Mouse (Mus musculus): Measurements from ENCODE around the gene Arl8b.

Gene Arl8b

DNA sequence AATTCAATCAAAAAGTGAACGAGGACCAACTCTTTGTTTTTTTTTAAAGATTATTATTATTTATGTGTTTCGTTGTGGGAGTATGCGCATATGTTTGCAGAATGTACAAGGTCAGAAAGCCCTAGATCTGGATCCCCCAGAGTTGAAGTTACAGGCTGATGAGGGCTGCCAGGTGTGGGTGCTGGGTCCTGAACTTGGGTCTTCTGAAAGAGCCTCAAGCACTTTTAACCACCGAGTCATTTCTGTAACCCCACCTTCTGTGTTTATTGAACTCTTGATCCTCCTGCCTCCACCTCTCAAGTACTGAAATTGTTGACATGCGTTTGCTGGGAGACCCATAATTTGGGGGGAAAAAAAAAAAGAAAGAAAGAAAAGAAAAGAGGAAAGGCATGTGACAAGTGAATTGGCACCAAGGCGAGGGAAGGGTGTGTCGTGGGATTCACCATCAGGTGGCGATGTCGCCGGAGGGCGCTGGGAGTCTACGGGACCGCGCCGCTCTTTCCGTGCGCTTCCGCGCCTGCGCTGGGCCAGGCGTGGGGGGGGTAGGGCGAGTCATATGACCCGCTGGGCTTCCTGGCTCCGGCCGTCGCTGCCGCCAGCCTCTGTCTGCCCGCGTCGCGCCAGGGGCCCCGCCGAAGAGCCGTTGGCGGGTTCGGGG is at the start of gene Arl8b:
TSS of gene Arl8b (plus strand) at position 574 of the 658 bp plus-strand sequence.
- peak; percentile 89 for DNase-seq (ENCODE audit: low spot score)

DNA sequence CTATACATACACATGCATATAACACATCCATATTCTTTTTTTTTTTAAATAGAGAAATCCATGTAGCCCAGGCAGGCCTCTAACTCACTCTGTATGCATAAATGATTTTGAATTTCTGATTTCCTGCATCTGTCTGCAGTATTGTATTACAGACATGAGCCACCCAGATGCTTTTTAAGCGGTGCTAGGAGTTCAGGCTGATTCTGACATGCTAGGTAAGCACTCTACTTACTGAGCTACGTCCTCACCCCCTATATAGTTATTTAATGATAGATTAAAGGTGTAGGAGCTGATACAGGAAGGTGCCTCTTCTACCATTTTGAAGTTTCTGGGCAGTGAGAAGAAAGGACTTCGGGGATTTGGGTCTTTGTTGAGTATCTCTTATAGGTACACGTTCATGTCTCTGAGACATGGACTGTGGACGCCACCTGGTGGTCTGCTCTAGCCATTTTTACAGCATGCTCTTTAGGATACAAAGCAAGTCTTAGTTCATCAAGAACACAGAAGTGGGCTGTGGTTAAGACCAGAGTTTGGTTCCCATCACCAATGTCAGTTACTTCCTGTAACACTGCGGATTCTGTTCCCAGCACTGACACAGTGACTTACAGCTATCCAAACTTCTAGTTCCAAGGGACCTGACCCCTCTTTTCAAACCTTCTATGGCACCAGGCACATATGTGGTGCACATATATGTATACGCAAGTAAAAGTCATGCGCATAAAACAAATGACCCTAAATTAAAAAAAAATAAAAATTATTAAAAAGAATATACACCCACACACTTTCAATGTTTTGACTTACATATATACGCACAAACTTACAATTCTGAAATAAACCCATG is 46.8 kb upstream of the Arl8b start:
- peak; percentile 59 for DNase-seq (ENCODE audit: low spot score)

DNA sequence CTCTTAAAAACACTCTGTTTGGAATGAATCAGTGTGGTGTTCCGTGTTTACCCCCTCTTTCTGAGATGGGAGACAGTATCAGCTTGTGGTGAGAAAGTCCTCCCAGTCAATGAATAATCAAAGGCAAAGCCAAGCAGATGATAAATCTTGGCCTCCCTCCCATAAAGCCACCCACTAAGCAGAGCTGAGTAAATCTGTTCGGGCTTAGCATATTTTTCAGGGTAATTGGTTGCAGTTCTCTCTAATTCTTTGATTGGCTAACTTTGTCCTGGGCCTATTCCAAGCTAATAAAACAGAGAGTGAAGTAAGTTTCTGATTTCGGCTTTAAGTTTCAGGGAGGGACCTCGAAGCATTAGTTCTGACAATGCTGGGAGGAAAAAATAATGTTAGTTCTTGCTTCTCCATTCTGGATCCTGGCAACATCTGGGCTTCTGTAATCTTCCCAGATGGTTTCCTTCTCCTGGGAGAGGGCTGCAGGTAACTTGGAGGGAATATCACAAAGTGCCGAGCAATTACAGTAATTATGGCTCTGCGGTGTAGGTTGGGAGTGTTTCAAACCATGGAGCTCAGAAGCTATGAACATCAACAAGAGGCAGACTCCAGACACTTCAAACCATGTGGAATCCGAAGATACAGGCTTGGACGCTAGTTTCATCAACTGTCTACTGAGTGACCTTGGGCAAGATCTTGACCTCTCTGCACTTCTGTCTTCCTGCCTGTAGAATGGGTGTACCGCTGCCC is 44.3 kb upstream of the Arl8b start:
- peak; percentile 80 for DNase-seq (ENCODE audit: low spot score)

DNA sequence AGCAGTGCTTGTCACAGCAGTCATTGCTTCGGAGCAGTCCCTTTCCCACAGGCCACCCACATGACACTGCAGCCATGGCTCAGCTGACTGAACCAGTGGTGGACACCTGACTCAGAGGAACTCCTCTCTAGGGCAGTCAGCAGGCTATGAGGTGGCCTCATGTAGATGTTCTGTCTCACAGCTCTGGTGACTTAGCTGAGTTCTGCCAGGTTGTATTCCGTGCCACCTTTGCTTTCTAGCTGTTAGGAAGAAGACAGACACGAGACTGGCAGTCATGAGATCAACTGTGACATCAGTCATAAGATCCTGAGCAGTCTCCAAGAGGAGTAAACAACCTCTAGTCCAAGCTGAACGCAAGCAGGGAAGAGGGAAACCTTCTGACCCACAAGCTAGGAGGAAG is 42.3 kb upstream of the Arl8b start:
- no peak for DNase-seq (ENCODE audit: low spot score)

DNA sequence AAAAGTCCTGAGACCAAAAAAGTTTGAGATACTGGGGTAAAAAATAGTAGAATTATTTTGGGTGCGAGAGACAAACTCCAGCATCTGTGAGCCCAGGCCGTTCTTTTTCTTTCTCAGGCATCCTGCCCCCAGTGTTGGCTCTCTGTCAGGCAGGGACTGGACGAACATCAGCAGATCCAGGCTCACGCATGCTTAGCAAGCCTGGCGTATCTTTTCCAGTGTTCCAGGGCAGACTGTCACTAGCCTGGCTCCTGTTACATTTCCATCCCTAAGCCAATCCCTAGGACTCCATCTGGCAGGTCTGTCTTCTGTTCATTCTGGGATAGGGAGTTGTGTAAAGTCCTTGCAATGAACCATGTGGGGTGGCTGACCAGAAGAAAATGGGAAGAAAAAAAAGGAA is 39.2 kb upstream of the Arl8b start:
- no peak for DNase-seq (ENCODE audit: low spot score)

DNA sequence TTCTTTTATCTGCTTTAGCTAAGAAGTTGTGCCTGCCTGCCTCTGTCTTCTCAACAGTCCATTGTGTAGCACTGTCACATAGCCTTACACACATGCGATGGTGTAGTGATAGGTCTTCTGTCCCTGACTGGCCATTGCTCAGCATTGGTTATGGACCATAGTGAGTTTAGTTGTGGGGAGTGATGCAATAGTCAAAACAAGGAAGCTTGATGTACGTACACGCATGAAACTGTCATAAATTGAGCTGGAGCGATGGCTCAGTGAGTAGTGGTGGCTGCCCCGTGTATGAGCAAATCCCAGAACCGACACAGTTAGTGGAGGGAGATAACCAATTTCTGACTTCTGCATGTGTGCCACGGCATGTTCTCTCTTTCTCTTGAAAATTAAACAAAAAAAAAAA is 31.6 kb upstream of the Arl8b start:
- no peak for DNase-seq (ENCODE audit: low spot score)

DNA sequence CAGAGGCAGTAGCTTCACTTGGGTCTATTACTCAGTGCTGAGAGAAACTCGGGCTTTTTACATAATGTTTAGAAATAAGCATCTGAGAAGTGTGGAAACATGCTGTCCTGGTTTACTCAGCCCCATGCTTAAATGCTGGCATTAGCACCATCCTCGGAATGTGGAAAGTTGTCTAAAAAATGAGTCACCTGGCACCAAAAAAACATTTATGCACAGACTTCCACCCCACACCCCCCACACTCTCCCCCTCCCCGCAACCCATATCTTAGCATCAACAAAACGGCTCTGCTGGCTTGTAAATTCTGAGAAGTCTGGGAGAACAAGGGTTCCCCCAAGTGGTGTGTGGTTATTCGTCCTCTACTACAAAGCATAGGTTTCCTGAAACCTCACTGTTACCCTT is 30.5 kb upstream of the Arl8b start:
- no peak for DNase-seq (ENCODE audit: low spot score)

DNA sequence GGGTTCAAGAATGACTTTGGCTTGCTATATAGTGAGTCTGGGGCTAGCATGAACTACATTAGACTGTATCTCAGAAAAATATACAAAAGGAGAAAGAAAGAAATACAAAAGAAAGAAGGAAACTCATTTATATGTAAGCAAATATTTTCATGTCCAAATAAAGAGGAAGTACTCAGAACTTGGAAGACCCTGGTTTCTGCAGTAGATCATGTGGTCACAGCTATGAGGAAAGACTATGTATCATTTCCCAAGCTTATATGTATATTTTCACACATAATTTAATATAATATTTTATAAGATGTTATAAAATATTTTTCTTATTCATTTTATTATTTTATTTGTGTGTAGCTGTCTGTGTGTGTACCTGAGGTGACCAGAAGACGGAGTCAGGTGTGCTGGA is 29.4 kb upstream of the Arl8b start:
- no peak for DNase-seq (ENCODE audit: low spot score)

DNA sequence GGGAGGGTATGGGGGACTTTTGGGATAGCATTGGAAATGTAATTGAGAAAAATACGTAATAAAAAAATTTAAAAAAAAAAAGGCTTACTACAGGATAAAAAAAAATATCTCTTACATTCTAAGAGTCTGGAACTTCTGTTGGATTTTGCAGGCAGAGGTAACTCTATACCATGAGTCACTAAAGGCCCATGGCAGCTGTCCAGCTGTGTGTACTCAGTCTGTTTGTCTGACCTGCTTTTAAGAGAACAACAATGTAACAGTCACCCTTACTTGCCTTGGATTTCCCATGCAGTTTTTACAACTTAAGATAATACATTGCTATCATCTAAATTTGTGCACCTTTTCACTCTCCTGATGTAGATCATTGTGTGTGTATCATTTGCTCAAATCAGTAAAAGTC is 28.5 kb upstream of the Arl8b start:
- DNase-seq (ENCODE audit: low spot score), result no peak

DNA sequence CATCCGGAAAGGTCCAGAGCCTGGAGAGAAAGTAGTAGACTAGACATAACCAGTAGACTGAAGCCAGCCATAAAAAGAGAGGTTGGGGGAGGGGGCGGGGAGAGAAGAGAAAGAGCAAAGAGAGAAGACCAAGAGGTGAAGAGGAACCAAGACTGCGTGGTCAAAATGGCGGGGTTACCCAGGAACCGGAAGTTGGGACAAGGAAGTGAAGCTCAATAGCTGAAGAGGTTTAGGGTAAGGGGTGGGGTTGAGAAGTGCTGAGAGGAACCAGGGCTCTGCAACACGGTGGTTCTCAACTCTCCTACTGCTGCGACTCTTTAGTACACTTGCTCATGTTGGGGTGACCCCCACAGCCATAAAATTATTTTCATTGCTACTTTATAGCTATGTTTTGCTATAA is 27.0 kb upstream of the Arl8b start:
- DNase-seq (ENCODE audit: low spot score), result no peak

DNA sequence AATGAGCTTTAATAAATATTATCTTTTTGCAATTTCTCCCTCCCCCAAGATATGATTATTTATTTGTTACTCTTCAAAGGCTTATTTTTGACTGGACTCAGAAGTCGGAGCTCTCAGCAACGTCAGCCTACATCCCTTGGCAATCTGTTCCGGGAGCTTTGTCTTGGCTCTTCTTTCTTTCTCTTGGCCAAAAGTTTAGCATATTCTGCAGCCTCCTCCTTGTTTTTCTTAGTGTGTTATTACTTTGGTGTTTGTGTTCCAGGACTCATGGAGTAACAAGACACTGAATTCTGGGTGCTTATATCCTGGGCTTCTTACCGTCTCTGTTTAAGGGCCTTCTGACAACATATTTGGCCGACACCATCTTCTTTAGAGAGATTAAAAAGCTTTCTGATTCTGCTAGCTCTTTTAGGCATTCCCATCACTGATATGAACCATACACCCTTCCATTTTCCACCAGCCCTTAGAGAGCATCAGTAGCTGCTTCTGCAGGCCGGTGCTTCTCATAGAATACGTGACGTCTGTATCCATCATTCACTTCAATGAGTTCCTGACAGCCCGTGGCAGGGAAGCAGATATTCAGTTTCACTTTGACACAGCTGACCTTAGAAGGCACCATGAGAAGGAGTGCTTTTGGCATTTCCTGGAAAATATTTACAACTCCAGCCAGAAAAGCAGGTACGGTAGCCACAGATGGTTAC is 23.8 kb upstream of the Arl8b start:
- no peak for DNase-seq (ENCODE audit: low spot score)

DNA sequence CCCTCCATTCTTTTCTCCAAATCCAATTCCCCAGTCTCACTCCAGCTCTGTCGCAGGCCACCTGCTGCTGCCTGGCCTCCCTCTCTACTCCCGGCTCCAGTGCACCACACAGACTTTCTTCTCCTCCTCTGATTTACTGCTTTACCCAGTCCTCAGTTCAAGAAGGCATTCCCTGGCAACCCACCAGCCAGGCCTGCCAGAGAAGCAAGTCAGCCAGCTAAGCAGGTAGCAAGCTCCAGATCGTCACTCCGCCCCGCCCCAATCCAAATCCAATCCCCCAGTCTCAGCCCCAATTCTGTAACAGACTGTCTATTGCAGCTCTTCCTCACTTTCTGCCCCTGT is 23.2 kb upstream of the Arl8b start:
- no peak for DNase-seq (ENCODE audit: low spot score)

DNA sequence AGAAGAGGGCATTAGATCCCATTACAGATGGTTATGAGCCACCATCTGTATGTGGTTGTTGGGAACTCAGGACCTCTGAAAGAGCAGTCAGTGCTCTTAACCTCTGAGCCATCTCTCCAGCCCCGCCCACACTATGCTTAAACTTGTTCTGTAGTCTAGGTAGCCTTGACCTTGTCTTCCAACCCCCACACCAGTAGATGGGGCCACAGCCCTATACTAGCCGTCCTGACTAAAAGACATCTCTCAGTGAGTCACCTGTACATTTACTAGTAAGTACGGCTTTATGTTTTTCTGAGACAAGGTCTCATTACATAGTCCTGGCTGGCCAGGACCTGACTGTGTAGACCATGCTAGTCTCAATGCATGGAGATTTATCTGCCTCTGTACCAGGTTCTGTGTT is 12.0 kb upstream of the Arl8b start:
- DNase-seq (ENCODE audit: low spot score), result no peak

DNA sequence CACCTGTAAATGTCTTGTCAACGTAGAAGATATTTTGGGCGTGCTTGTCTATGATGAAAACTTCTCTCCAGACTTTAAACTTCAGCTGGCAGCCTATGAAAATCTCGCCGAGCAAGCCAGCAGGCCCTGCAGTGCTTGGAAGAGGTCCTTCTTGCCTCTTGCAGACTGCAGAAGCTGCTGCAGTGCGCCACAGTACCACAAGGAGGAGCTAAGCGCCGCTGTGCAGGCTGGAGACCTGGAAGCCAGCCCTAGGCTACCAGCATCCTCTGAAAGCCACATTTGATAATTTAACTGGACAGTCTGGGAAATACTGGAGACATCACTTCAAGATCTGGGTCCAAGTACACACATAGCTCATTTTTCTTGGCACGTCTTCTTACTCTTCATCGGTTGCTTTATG is 10.0 kb upstream of the Arl8b start:
- DNase-seq (ENCODE audit: low spot score), result peak; percentile 55

DNA sequence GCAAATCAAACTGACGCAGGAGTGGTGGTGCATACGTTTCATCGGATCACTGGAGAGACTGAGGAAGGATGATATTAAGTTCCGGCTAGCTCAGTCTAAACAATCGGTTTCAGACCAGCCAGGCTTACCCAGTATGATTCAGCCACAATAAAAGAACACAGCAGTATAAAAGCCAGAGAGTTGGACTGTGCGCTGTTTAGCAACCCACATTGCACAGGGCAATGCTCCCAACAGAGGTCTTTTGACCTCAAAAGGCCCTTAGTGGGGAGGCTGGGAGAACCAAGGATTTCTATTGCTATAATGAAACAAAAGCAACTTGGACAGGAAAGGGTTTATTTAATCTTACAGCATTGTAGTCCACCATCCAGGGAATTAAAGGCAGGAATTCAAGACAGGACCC is 9.4 kb upstream of the Arl8b start:
- no peak for DNase-seq (ENCODE audit: low spot score)

DNA sequence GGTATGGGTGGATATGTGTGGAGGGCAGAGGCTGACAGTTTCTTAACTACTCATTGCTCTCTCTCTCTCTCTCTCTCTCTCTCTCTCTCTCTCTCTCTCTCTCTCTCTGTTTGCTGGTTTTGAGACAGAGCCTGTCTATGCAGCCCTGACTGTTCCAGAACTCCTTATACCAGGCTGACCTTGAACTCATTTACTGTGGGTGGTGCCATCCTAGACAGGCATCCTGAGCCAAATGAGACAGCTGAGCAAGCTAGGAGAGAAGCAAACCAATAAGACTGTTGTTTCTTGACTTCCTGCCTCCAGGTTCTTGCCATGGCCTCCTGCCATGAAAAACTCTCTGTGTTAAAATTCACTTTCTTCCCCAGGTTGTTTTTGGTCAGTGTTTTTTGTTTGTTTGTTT is 6.6 kb upstream of the Arl8b start:
- DNase-seq (ENCODE audit: low spot score), result no peak

DNA sequence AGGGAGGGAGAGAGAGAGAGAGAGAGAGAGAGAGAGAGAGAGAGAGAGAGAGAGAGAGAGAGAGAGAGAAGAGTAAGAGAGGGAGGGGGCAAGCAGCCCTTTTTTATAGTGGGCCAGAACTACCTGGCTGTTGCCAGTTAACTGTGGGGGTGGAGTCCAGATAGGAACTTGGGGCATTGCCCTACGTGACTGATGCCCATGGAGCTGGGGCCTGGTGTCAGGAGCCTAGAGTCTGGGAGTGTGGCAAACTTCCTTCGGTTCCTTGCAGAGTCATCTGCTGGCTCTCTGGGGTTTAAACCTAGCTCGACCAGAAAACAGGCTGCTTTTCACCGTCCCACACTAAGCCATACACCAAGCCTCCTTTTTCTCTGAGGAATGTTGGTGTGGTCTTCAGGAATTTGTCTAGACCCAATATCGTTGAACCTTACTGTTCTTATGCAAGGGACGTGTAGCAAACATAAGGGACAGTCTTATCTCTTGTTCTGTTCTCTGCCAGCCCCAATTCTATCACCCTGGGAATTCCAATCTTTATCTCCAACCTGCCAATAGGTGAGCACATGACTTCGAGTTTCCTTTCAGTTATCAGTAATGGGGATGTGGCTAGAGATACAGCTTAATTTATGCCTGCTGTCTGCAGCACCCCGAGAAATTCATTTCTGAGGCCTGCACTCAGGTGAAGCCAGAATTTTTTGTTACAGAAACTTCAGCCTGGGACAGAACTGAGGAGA is 5.2 kb upstream of the Arl8b start:
- DNase-seq (ENCODE audit: low spot score), result no peak

DNA sequence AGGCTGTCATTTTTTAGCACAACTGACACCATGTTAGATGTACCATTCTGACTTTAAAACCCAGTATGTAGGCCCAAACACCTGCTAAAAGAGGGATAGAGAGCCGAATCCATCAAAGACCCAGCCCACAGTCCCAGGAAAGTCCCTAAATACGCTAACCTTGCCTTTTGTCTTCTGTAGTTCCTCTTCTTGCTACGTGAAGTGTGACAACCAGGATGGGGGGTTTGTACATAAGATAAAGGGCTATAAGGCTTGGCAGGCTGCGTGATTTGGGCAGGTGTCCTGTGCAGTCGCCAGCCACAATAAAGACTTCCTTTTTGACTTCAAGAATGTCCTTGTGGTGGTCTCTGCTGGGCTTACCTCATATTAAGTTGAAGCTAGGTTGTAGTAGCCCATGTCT is 4.5 kb upstream of the Arl8b start:
- DNase-seq (ENCODE audit: low spot score), result no peak

DNA sequence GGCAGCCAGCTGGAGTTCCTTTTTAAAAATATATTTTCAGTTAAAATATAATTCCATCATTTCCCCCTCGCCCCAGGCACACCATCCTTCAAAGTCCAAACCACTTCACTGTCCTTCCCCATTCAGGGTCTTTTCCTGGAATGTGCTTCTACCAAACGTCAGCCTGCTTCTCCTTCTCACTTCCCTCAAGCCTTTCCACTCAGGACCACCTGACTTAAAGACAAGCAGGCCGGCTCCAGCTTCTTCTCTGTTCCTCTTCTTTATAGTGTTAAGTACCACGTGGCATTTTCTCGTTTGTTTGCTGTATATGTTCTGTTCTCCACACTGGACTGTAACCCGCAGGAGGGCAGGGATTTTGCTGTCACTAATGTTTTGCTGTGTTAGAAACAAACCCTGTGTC is 1.0 kb upstream of the Arl8b start:
- no peak for DNase-seq (ENCODE audit: low spot score)

DNA sequence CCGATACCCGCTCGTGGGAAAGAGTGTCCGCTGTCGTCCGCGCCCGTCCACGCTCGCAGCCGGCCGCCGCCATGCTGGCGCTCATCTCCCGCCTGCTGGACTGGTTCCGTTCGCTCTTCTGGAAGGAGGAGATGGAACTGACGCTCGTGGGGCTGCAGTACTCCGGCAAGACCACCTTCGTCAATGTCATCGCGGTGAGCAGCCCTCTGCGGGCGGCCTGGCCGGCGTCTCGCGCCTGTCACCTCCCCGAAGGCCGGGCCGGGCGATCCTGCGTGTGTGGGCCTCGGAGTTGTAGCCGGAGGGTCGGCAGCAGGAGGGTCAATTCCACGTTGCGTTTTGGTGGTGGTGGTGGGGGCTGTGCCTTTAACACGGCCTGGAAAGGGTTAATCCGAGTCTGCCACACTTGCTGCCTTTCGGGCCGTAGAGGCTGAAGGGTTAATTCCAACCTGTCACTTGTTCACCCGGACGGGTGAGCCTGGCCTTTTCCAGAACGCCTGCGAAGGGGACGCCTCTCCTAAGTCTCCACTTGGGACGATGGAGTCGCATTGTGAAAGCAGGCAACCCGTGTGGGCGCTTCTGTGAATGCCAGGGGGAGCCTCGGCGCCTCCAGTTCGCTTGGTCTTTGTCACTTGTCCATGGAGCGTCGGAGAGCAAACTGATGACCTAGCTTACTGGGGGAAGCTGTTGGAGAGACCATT is 434 bp downstream of the Arl8b start:
- DNase-seq (ENCODE audit: low spot score), result no peak

DNA sequence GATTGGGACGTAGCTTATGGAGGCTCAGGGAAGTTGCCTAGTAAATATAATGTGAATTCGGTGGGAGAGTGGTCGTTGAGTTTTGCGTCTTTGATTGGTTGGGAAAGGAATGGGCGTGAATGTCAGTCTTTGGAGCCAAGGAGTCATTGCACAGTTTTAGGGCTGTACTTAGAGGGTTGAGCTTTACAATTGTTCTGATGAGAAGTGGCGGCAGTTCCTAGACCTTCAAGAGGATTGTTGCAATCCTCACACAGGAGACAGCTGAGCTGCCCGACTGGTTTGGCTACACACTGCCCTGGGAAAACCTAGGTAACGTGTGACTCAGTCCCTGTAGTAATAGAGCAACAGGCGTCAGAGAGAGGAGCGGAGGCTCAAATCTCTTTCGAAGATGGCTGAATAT is 1.2 kb downstream of the Arl8b start:
- DNase-seq (ENCODE audit: low spot score), result no peak

All from layer of hippocampus, adult 9-10 months (tissue).